Mouse (Mus musculus) midbrain, embryonic 10.5 days (tissue): ENCODE data around the gene Ptpn23. TPM values are rescaled to one million over a fixed set of nuclear protein-coding genes. Genes with fewer than 3 reads are reported as not detected.
"Not testable (repeated sequence)": the region's sequence is repeated elsewhere in the genome, so short reads cannot be mapped to it uniquely, and the experiment has no call there.

Experiments used
- DNase-seq: peaks from one replicate; pipeline ENCODE4 v3.0.0-alpha.2; 2017; ENCODE audit warnings: low spot score
- H3K27ac ChIP-seq: fragments of 300-500 bp; sonication (generic); replicated peaks from 2 replicates; pipeline ENCODE4 v1.5.1; 2016; ENCODE audit warnings: mild to moderate bottlenecking
- H3K27me3 ChIP-seq: fragments of 300-500 bp; sonication (generic); 2 replicates; pipeline ENCODE4 v1.6.1; 2016; ENCODE audit warnings: low read depth, mild to moderate bottlenecking; ENCODE audit not compliant: poor library complexity, severe bottlenecking
- H3K36me3 ChIP-seq: fragments of 300-500 bp; sonication (generic); 2 replicates; pipeline ENCODE4 v1.6.1; 2016; ENCODE audit warnings: mild to moderate bottlenecking, moderate library complexity
- H3K4me1 ChIP-seq: fragments of 300-500 bp; sonication (generic); 2 replicates; pipeline ENCODE4 v1.6.1; 2016
- H3K4me3 ChIP-seq: fragments of 300-500 bp; sonication (generic); 2 replicates; pipeline ENCODE4 v1.5.1; 2016; ENCODE audit warnings: mild to moderate bottlenecking, moderate library complexity
- H3K9me3 ChIP-seq: fragments of 300-500 bp; sonication (generic); replicated peaks from 2 replicates; pipeline ENCODE4 v1.6.1; 2016; ENCODE audit warnings: mild to moderate bottlenecking
- WGBS: fragments of 180-500 bp; shearing (Covaris S2); methylation state at CpG from one replicate; pipeline ENCODE4 v1.1.7; 2016; 5-methylcytosine and 5-hydroxymethylcytosine counted together
- polyA plus RNA-seq: library from polyadenylated mRNA; unstranded; fragments of >200 nt; fragmentation: Nextera tagmentation; extraction: Ambion mirVana; gene quantifications from 2 replicates; pipeline ENCODE4 v1.2.1, GENCODE M21; 2016

Gene Ptpn23
- polyA plus RNA-seq, 1 experiment from 2014 or later, result 14.2 TPM

DNA sequence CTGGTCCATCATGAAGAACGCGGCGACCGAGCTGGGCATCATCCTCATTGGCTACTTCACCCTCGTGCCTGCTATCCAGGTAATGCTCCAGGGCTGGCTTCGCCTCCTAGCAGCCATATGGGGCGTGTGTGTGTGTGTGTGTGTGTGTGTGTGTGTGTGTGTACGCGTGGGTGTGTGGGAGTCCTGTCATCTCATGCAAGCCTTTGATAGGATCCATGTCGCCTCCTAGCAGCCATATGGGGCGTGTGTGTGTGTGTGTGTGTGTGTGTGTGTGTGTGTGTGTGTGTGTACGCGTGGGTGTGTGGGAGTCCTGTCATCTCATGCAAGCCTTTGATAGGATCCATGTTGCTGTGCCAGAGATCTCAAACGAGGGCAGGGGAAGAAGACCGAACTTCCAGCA, 30.4 kb downstream of the Ptpn23 start:
- H3K36me3 ChIP-seq, result peaks cover 98% of the 10 kb centered on the region
- H3K4me3 ChIP-seq, H3K27ac ChIP-seq, H3K27me3 ChIP-seq, DNase-seq, H3K9me3 ChIP-seq, H3K4me1 ChIP-seq: not testable (repeated sequence)
- 90% methylated on average over 15 of the region's 15 CpGs for WGBS

DNA sequence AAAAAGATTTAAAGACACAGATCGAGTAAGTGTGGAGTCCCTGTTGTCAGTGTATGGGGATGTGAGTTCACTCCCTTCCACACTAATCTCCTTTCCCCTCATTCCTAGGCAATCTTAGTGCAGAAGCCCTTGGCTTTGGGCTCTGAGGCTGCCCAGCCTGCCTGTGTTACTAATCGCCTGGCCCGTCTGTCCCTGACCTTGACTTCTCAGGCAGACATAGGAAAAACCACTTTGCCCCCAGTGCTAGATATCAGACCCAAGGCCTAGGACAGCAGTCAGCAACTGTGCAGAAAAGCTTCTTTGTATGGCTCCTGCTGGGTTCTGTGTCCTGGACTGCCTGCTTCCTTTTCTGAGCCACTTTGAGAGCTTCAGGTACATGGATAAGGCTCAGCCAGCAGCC, 32.3 kb downstream of the Ptpn23 start:
- H3K27ac ChIP-seq, result no peak overlapping the region
- H3K4me3 ChIP-seq, result no peak overlapping the region
- no peak for DNase-seq
- no peaks in the 10 kb centered on the region for H3K9me3 ChIP-seq
- H3K4me1 ChIP-seq, result no peaks in the 10 kb centered on the region
- H3K27me3 ChIP-seq, result no peaks in the 10 kb centered on the region
- 93% methylated on average over 3 of the region's 3 CpGs for WGBS
- peaks cover 86% of the 10 kb centered on the region for H3K36me3 ChIP-seq

DNA sequence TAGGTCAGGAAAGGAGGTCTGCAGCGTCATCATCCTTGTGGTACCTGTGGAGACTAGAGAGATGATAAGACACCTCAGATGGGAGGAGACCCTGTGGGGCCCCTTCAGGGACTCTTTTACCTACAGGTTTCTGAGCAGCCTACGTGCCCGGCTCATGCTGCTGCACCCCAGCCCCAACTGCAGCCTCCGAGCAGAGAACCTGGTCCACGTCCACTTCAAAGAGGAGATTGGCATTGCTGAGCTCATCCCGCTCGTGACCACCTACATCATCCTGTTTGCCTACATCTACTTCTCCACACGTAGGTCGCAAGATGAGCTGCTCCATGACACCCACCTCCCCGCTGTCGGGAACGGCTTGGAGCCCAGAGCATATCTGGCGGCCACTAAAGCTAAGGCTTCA, 34.1 kb downstream of the Ptpn23 start:
- H3K4me3 ChIP-seq, result no peak overlapping the region
- H3K36me3 ChIP-seq, result peaks cover 75% of the 10 kb centered on the region
- WGBS, result 95% methylated on average over 13 of the region's 13 CpGs
- H3K4me1 ChIP-seq, result no peaks in the 10 kb centered on the region
- H3K27ac ChIP-seq, result no peak overlapping the region
- DNase-seq, result no peak
- H3K27me3 ChIP-seq, result no peaks in the 10 kb centered on the region
- H3K9me3 ChIP-seq, result no peaks in the 10 kb centered on the region

DNA sequence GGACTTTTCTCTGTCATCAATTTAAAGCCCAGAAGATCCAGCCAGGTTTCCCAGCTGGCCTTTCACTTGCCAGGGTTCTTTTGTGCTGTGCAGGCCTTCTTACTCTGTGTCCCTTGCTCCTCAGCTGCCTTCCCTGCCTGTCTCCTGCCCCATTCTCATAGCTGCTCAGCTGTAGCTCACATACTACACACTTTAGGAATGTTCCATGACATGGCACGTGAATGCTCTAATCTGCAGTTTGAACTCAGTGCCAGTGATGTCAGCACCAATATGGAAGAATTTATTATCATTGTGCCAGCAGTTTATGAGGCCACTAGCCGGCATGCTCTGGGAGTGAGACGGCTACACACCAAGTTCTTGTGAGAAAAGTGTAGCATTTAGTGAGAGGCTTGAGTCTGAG, 38.2 kb downstream of the Ptpn23 start:
- WGBS, result 91% methylated on average over 3 of the region's 3 CpGs
- H3K36me3 ChIP-seq, result peaks cover 55% of the 10 kb centered on the region
- H3K4me3 ChIP-seq, result no peak overlapping the region
- no peaks in the 10 kb centered on the region for H3K4me1 ChIP-seq
- no peak overlapping the region for H3K27ac ChIP-seq
- DNase-seq, result no peak
- H3K9me3 ChIP-seq, result no peaks in the 10 kb centered on the region
- H3K27me3 ChIP-seq, result no peaks in the 10 kb centered on the region

DNA sequence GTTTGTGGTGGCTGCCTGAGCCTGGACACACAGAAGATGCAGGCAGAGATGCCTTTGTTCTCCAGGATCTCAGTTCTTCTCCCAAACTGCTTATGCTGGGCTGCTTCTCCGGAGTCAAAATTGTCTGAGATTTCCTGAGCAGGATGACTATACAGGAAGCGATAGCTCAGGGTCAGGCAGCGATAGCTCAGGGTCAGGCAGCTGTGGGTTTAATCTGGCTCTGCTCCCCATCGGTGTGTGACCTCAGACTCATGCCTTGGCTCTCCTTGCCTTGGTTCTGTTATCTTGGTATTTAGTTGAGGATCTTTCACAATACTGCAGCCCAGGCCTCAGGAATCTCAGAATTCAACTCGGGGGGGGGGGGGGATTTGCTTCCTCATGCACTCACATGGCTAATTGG, 41.3 kb downstream of the Ptpn23 start:
- Histone ChIP-seq H3K27me3 (no peaks in the 10 kb centered on the region), H3K4me3 (no peak overlapping the region), H3K4me1 (no peaks in the 10 kb centered on the region), H3K27ac (no peak overlapping the region), H3K9me3 (no peaks in the 10 kb centered on the region), H3K36me3 (peaks cover 48% of the 10 kb centered on the region)
- 82% methylated on average over 5 of the region's 5 CpGs for WGBS
- DNase-seq, result no peak

DNA sequence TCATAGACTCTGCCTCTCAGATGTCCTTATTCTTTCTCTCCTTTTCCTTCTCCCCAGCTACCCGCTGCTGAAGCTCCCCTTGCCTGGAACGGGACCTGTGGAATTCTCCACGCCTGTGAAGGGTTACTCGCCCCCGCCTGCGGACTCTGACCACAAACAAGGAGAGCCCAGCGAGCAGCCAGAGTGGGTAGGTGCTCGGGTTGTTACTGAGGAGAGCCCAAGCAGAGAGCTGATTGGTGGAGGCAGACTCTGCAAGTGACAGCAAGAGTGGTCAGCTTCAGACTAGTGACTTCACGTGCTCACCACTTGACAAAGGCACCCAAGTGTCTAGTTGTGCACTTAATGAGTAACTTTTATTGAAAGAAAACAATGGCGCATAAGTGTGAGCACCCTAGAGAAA, 45.7 kb downstream of the Ptpn23 start:
- Histone ChIP-seq H3K4me3 (no peak overlapping the region), H3K4me1 (no peaks in the 10 kb centered on the region)

DNA sequence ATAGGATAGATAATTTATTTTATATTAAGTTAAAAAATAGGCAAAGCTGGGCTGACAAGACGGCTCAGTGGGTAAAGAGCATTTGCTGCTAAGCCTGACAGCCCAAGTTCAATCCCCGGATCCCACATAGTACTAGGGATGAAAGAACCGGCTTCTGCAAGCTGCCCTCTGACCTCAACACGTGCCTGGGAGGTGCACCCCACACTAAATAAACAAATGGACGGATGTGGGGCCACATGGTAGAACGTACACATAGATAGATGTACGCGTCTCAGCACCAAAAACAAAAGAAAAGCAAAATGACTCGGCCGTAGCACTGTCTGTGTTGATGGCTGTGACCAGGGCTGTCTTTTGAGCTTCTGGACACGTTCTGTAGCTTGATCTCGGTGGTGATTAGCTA, 46.7 kb downstream of the Ptpn23 start:
- no peaks in the 10 kb centered on the region for H3K9me3 ChIP-seq
- DNase-seq, result no peak
- no peak overlapping the region for H3K4me3 ChIP-seq
- H3K27me3 ChIP-seq, result no peaks in the 10 kb centered on the region
- H3K27ac ChIP-seq, result no peak overlapping the region
- H3K4me1 ChIP-seq, result no peaks in the 10 kb centered on the region
- 81% methylated on average over 12 of the region's 12 CpGs for WGBS
- peaks cover 37% of the 10 kb centered on the region for H3K36me3 ChIP-seq

More for the DNA sequence above, 45.7 kb downstream of the Ptpn23 start:
- Histone ChIP-seq H3K27me3 (no peaks in the 10 kb centered on the region), H3K9me3 (no peaks in the 10 kb centered on the region), H3K27ac (no peak overlapping the region), H3K36me3 (peaks cover 37% of the 10 kb centered on the region)
- DNase-seq, result no peak
- WGBS, result 92% methylated on average over 10 of the region's 10 CpGs

DNA sequence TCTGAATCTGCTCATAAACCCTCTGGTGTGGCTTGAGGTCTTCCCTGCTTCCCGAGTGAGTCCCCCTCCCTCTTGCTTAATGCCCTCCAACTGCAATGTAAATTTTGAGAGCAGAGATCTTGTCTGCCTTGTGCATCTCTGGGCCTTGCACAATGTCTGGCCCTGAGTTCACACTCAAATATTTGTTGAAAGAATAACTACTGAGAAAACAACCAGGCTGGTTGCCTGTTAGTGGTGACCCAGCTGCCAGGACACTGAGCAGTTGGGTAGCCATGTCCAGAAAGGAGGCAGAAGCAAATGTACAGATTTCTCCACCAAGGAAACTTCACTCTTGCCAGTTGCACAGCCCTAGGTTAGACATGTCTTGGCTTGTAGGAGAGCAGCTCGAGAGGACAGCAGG, 49.7 kb downstream of the Ptpn23 start:
- Histone ChIP-seq H3K27ac (no peak overlapping the region), H3K27me3 (no peaks in the 10 kb centered on the region), H3K9me3 (no peaks in the 10 kb centered on the region), H3K4me3 (no peak overlapping the region), H3K4me1 (no peaks in the 10 kb centered on the region), H3K36me3 (peaks cover 27% of the 10 kb centered on the region)
- no peak for DNase-seq
- 84% methylated on average over 2 of the region's 2 CpGs for WGBS

DNA sequence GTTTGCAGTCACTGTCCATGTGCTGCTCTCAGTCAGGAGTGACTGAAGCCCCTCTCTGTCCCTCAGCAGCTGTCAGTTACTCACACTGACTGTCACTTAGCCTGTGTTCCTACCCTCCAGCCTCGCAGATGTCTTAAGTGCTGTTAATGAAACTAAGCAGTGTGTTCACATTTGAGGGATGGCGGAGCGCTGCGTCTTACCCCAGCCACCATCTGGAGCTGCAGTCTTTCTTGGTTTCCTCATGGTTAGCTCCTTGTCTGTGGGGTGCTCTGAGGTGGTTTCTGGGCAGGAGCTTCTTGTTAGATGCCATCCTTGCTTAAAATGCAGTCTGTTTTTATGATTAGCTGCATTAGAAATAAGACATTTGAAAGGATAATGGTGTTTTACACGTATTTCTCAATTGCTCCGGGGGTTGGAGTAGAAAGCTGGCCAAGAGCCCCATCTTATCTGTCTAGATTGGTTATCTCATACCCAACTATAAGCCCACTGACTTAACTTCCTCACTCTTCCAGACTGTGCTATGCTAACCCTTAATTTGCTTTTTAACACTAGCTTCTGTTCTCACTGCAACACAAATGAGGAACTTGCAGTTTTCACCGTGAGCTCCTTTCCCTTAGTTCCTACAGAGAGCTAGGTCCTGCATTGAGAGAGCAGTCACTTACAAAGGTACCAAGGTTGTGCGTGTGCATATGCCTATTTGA, 55.9 kb downstream of the Ptpn23 start:
- DNase-seq, result no peak
- 94% methylated on average over 8 of the region's 8 CpGs for WGBS
- Histone ChIP-seq H3K27me3 (no peaks in the 10 kb centered on the region), H3K4me3 (no peak overlapping the region), H3K27ac (no peak overlapping the region), H3K9me3 (no peaks in the 10 kb centered on the region), H3K36me3 (peaks cover 9% of the 10 kb centered on the region), H3K4me1 (no peaks in the 10 kb centered on the region)

DNA sequence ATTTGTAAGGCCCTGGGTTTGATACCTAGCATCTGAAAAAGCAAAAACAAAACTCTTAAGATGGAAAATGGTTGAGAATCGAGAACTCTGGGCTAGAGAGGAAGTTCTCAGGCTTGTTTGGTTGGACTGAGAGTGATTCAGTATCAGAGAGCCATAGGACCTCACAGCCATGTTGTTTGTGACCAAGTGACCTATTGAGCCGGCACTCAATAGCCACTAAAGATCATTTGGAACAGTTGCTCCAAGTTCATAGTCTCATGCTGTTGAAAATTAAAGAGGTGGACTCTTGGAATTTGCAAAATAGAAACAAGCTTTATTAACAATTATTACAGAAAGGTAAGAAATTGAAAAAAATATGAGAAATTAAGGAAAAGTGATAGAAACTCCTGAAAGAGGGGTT, 56.7 kb downstream of the Ptpn23 start:
- H3K27ac ChIP-seq, result no peak overlapping the region
- no peak overlapping the region for H3K4me3 ChIP-seq
- H3K27me3 ChIP-seq, result no peaks in the 10 kb centered on the region
- no peak for DNase-seq
- WGBS, result 96% methylated on average over 2 of the region's 2 CpGs
- no peaks in the 10 kb centered on the region for H3K9me3 ChIP-seq
- peaks cover 8% of the 10 kb centered on the region for H3K36me3 ChIP-seq
- no peaks in the 10 kb centered on the region for H3K4me1 ChIP-seq

DNA sequence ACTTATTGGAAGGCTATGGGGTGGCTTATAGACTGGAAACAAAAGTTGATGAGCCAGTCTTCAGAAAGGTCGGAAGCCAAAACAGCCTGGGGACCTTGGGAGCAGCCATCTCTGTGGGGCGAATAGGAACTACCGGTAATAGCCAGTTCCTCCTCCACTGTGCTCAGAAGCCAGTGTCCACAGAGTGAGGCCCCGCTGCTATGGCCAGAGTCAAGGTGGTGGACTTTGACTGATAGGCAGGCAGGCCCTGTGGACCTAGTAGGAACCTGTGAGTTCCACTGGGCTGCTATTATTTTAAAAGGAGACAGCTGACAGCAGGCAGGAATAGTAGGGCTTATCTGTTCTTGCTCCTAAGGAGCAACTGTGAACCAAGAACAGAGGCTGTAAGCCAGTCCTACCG, 57.4 kb downstream of the Ptpn23 start:
- 93% methylated on average over 5 of the region's 5 CpGs for WGBS
- Histone ChIP-seq H3K27ac (no peak overlapping the region), H3K9me3 (no peaks in the 10 kb centered on the region), H3K27me3 (no peaks in the 10 kb centered on the region), H3K4me3 (no peak overlapping the region), H3K4me1 (no peaks in the 10 kb centered on the region), H3K36me3 (peaks cover 4% of the 10 kb centered on the region)
- no peak for DNase-seq

DNA sequence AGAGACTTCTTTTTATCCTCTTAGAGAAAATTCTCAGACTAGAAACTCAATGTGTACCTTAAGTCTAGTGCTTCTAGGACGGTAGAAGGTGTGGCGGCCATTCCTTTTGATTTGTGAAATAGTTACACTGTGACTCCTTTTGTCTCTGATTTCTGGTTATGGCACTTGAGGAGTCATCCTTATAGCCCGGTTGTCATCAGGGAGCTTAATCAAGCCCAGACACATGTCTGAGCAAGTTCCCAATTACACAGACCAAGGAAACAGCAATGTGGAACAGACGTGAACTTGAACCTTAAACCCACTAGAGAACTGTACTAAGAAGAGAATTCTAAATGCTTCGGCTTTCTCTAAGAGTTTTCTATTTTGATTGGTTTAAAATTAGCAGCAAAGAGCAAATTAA, 57.8 kb downstream of the Ptpn23 start:
- Histone ChIP-seq H3K27ac (no peak overlapping the region), H3K27me3 (no peaks in the 10 kb centered on the region), H3K36me3 (peaks cover 4% of the 10 kb centered on the region), H3K9me3 (no peaks in the 10 kb centered on the region), H3K4me1 (no peaks in the 10 kb centered on the region), H3K4me3 (no peak overlapping the region)
- no peak for DNase-seq
- 89% methylated on average over 5 of the region's 5 CpGs for WGBS

DNA sequence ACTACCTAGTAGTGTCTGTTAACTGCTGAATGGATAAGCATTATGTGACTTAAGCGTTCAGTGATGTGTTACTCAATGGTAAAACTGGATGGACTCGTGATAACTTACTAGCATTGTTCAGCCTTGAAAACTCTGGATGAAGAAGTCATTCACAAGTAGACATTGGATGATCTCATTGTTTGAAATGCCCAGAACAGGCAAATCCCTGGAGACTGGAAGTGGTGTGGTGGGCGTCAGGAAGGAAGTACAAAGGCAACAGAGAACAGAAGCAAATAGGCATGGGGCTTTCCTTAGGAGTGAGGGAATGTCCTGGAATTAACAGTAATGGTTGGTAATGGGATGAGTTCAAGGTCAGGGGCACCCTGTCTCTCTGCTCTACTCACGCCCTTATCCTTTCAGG, 59.1 kb downstream of the Ptpn23 start:
- H3K27ac ChIP-seq, result no peak overlapping the region
- WGBS, result 80% methylated on average over 4 of the region's 4 CpGs
- DNase-seq, result no peak

More for the DNA sequence above, 59.1 kb downstream of the Ptpn23 start:
- Histone ChIP-seq H3K4me1 (no peaks in the 10 kb centered on the region), H3K4me3 (no peak overlapping the region), H3K27me3 (no peaks in the 10 kb centered on the region), H3K36me3 (no peaks in the 10 kb centered on the region), H3K9me3 (no peaks in the 10 kb centered on the region)
